Mouse (Mus musculus): ENCODE data around the gene Elovl4. TPM values are rescaled to one million over a fixed set of nuclear protein-coding genes. Genes with fewer than 3 reads are reported as not detected.

Elovl4 gene
- under 1 TPM; 0.11 to 0.21 TPM for total RNA-seq (2021)

DNA sequence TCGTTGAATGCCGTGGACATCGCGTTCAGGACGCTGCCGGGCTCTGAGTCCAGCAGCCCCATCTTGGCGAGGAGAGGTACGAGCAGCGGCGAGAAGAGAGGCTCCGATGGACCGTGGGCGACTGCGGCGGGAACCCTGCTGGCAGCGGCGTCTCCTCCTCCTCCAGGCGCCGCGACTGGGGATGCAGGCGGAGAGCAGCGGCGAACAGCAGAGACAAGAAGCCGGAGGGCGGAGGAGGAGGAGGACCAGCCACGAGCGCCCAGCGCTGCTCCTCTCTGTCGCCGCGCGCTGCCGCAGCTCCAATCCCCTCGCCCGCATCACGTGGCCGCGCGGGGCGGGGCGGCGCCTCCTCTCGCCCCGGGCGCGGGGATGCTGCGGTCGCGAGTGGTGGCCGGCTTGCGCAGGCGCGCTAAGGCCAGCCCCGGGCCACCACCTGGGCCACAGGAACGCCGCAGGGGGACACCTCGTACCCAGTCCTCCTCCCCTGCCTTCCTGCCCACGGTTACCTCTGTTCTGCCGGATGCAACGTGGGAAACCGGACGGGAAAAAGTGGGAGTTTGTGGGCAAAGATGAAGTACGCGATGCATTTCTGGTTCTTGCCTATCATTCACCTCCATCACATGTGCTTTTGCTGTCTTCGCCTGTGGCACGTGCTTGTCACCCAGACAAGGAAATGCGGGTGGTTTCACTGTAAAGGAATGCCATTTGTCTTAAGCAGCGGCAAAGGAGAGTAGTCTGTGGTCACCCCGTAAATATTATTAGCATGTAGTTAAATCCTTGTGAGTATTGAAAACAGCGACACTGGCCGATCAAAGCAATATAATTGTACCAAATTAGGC, at the start of gene Elovl4:
Gene Elovl4 (minus strand): TSS at position 301 of the 839 bp plus-strand sequence.
- peak; percentile 14 for DNase-seq (ENCODE audit: low spot score)
- intact Hi-C loops (cut with DNase I) = no loop called here

DNA sequence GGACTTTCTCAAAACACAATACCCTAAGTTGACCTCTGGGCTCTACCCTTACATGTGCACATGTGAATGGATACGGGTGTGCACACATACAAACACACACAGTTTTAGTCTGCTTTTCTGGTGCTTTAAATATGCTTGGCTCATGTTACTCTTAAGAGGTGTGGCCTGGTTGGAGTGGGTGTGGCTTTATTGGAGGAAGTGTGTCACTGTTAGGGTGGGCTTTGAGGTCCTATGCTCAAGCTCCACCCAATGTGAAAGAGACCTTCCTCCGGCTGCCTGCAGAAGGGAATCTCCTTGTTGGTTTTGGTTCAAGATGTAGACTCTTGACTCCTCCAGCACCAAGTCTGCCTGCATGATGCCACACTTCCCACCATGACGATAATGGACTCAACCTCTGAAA, 46.4 kb upstream of the Elovl4 start:
- no peak for DNase-seq (ENCODE audit: low spot score)
- intact Hi-C loops (cut with DNase I) = no loop called here

DNA sequence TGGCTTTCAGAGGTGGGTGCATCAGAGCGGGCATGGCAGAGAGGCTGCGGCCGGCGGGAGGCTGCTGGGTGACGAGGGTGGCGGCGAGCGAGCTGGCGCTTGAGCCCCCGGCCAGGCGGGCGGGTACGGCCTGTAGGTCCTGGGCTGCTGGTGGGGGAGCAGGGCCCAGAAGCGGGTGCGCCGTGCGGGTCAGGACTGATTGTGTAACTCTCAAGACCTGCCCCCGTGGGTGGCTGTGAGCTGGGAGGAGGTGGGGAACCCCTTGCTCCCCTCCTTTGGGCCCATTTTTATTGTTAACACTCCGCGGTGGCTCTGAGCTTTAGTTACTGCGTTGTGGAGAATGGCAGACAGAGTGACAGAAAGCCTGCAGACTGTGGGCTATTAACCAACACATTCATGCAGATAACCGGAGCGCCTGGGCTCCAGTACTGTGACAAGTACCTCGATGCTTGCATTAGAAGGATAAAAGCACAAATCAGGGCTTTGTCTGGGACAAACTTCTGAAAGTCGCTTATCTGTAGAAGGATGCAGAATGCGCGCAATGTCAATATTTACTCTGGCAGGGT, 28.8 kb upstream of the Elovl4 start:
- no peak for DNase-seq (ENCODE audit: low spot score)
- intact Hi-C loops (cut with DNase I) = no loop called here

DNA sequence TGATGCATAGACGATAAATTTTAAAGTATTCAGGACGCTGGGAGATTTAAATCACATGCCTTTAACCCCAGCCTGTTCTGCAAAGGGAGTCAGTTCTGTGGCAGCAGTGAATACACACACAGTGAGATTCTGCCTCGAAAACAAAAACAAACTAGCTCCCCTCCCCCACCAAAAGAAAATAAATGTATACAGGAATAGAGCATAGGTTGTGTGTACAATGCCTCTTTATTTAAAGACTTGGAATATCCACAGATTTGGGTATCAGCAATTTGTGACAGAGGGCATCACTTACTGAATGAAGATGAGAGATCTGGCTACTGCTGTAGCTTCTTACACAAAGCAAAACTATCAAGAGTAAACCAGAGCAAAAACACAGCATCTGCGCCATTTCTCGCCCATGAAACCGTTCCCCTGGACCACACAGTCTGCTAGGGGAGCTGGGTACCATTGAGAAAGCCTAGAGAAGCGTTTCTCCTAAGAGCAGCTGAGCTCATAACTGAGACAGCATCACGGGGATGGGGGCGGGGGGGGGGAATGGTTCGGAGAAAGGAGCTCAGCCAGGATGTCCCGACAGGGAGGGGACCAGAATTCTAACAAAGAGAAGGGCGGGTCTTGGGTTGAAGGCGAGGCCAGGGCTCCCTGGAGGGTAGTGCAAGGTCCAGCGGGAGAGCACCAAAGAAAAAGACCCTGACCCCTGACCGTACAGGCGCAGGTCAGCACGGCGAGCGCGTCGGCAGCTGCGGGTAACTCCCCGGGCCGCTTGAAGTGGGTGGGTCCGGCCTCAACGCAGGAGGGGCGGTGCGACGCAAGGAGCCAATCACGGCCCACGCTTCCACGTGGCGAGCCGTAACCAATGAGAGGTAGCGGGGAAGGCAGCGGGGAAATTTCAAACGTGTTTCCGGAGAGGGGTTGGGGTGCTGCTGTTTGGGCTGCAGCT, 28.0 kb upstream of the Elovl4 start, which contains the start of gene Ttk:
Gene Ttk (plus strand): TSS at position 879 of the 937 bp plus-strand sequence.
- DNase-seq (ENCODE audit: low spot score) = peak; percentile 81
- intact Hi-C loops (cut with DNase I) = no loop called here

DNA sequence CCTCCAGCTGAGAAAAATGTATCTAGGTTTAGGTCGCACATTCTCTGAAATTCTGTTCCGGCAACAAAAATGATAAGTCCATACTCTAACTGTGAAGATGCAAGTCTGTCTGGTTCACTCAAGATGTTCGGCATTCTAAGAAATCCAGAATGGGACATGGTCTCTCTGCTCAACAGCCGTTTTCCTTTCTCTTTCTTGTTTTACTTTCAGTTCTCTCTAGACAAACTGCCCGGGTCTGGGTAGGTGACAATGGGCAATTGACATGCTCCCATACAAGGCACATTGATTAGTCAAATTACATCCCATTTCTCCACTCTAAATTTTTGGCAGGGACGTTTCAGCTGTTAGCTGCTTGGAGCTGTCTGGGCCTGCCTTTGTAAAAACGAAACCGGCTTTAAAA, 25.1 kb upstream of the Elovl4 start:
- intact Hi-C loops (cut with DNase I) = no loop called here
- no peak for DNase-seq (ENCODE audit: low spot score)

DNA sequence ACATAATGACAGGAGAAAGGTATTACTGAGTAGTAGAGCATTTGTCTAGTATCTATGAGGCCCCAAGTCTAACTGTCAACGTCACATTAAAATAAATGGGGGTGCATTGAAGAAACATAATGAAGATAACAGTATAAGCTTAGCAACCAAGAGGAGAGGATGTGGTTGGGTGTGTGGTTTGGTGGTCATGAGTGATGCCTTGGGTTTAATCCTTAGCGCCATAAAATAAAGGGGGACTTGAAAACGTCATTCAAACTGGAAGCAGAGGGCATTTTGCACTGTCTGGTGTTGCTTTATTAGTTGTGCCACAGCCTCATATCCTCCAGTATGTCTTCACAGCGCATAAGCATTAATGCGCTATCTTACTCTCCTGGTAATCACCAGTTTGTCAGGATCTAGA, 23.8 kb upstream of the Elovl4 start:
- intact Hi-C loops (cut with DNase I) = no loop called here
- DNase-seq (ENCODE audit: low spot score) = no peak

DNA sequence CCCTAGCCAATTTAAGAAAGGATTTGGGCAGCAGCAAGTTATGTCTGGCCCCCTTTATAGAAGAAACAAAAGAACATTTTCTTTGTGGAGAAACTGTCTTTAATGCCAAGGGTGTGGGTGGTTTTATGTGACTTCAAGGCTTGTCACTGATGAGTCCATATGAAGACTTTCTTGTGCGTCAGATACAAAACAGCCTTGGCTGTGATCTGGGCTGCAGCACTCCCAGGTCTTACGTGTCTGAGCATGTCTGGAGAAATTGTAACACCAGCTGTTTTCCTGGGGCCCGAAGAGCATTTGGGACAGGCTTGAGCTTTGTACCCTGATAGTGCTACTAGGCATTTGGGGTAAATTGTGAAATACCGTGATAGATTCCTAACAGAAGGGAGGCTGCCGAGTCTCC, 16.8 kb upstream of the Elovl4 start:
- no peak for DNase-seq (ENCODE audit: low spot score)
- intact Hi-C loops (cut with DNase I) = no loop called here

DNA sequence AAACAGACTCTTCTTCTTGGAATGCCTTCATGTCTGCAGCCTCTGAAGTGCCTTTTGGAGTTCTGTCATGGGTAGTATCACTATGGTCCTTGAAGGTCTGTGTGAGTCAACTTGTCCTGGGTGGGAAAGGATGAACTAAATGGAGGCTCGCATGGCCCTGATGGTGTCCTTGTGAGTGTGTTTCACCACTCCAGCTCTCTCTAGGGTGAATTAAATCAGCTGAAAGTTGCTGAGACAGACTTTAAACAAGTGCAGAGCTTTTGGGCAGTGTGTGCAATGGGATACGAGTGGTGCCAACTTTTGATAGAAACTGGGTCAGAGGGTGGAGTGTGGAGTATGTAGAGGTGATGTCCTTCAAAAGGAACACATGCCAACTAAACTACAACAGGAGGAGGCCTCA, 14.9 kb upstream of the Elovl4 start:
- intact Hi-C loops (cut with DNase I) = no loop called here
- DNase-seq (ENCODE audit: low spot score) = no peak

DNA sequence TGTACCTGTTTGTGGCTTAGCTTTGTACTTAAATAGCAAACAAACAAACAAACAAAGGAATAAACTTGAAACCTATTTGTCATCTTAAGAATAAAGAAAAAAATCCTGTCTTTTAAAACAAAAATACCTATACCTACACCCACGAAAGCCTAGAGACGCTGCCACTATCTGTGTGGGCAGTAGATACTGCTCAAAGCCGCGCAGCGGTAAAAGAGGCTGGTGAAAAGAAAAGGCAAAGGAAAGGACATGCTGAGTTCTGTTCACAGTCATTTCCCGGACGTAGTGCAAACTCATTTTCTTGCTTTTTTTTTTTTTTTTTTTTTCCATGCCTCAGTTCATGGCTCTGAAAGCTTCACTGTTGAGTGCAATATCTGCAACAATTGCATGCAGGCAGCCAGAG, 13.1 kb upstream of the Elovl4 start:
- DNase-seq (ENCODE audit: low spot score) = no peak
- intact Hi-C loops (cut with DNase I) = no loop called here

DNA sequence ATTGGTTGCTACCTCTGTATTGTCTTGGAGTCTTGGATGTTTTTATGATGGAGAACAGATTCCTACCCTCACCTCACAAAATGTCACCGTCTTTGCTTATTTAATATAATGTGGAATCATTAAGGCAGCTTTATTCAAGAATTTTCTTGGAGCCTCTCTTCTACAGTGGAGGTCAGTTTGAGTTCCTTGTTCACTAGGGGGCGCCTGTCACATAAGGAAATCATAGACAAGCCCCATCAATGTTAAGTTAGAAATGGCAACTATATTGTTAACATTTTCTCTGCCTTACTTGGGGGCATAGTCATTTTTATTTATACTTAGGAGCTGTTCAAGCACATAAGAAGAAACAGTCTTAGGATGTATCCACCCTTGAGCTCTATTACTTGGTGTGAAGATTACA, 1.5 kb upstream of the Elovl4 start:
- intact Hi-C loops (cut with DNase I) = loop anchor here (1.0 kb wide), 1 partner anchor 98 kb away; no protein-coding TSS in a partner anchor
- DNase-seq (ENCODE audit: low spot score) = no peak

DNA sequence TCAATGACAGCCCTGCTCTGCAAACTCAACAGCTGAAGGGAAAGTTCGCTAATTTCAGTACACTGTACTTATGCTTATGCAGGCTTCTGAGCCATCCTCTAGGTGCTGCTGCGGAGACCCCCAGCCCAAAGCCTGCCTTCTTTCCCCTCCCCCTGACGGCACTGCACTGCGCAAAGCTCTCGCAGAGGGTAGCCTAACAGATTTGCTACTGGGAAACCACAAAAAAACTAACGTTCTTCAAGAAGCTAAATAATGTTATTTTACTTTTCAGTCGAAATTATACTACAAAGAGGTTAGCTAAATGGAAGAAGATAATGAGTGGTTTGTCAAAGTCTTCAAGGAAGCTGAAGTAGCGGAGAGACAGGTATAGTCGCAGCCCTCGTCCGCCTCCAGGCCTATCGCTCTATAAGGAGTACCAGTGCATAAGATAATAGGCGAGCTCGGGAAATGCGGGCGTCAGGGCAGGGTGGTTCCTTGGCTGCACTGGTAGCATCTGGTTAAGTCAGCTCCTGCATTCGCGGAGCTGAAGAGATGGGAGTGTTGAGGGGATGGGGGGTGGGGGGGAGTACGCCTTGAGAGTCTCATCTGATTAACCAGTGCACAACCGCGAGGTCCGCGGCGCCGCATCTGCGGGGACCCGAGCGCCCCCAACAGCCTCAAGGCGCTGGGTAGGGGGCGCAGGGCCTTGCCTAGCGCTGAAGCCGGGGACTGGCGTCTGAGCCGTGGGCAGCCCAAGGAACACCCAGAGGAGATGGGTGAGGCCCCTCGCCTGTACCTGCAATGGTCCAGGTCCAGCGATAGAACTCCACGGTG, 707 bp downstream of the Elovl4 start:
- intact Hi-C loops (cut with DNase I) = no loop called here

DNA sequence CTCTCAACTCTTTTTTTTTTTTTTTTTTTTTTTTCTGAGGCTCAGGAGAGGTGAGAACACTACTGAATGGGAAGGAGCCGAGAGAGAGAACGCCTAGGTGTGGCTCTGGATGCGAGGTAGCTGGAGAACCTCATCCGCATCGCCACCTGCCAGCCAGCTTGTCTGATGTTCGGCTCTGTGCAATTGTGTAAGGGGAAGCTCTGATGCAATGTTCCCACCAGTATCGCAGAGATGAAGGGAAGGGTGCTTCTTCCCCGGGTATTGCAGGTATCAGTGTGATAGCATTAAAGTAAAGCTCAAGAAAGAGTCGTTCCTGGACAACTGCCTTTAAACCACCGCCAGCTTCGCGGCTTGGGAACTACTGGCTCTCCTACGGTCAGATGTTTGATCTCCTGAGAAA, 1.7 kb downstream of the Elovl4 start:
- intact Hi-C loops (cut with DNase I) = no loop called here
- DNase-seq (ENCODE audit: low spot score) = no peak

More for the DNA sequence above, 707 bp downstream of the Elovl4 start:
- DNase-seq (ENCODE audit: low spot score) = no peak

DNA sequence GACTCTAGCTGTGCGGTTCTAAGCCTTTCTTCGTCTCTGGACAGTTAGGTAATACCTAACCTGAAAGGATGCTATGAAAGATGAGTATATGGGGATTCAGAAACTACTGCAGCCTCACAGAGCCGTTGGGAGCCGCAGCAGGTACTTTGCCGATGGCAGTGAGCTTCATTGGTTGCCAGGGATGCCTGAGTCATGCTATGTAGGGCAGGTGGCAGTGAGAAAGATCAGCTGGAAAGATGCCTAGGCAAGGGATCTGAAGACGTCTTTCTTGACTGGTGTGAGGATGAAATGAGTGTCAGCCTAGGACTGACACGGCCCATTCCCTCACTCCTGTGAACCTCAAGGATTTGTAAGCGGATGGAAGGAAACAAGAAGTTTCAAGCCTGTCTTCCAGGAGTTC, 8.2 kb downstream of the Elovl4 start:
- intact Hi-C loops (cut with DNase I) = no loop called here
- no peak for DNase-seq (ENCODE audit: low spot score)

DNA sequence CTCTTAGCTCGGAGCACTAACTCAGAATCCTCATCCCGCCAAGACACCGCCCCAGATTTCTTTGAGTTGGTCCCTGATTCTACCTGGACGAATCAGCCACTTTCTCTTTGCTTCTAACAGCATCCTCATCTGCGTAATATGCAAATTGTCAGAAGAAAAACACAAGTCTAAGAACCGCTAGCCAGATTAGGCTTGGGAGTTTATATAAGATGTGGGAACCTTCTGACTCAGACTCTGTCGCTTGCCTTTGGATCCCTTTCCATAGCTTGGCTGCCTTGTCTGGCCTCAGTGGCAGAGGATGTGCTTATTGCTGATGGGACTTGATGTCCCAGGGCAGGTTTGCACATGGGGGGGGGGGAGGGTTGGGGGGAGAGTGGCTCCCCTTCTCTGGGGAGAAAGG, 9.2 kb downstream of the Elovl4 start:
- intact Hi-C loops (cut with DNase I) = no loop called here
- no peak for DNase-seq (ENCODE audit: low spot score)

DNA sequence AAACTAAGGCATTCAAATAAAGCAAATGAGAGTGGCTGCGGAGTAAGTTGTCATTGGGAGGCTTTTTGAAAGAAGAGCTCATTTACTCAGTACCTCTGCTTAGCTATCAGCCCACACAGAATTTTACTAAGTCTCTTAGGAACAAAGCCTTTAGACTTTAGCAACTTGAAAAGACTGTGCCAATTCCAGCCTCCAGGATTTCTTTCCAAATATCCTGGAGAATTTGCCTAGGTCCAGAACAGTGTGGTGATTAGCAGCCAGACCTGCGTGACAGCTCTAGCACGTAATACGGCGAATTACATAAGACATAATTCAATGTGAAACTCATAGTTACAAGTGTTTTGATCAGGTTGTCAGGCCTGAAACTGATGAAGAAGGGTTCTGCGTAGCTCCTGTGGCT, 16.8 kb downstream of the Elovl4 start:
- intact Hi-C loops (cut with DNase I) = no loop called here
- no peak for DNase-seq (ENCODE audit: low spot score)

DNA sequence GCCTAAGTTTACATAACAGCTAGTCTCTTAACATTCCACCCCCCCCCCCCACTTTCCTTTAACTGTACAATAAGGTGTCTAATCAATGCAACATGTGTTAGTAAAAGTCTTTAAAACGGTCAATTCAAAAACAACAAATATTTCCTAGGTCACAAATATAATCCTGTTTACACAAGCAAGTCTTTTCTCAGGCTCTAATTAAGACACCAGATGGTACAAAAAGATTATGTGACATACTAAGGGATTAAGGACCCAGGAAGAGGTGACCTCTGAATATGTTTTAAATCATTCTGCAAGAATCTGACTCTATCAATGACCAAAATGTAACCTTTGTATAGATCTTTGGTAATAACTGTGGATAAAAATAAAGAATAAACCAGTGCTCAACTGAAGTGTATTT, 20.6 kb downstream of the Elovl4 start:
- no peak for DNase-seq (ENCODE audit: low spot score)
- intact Hi-C loops (cut with DNase I) = no loop called here

DNA sequence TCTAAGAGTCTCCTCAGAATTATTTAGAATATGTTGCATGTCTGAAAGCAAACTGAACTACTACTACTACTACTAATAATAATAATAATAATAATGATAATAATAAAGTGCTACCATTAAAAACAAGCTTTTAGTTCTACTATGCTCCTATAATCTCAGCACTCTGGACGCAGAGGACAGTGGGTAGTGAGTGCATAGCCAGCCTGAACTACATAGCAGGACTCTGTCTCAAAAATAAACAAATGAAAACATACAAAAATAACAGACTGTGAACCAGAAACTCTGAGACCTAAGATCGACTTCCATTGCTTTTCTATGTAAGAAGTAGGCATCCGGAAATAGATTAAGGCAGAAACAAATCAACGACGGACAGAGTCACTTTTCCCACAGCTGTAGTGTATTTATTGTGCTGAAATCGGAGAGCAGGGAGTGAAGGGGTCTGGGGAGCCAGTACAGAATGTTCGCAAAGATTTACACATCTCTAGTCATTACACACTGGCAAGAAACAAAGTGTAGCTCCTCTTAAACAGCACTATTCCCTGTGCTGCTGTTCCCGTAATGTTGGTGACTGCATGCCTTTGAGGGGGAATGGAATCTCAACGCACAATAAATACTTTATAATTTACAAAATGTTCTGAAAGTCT, 27.6 kb downstream of the Elovl4 start:
- intact Hi-C loops (cut with DNase I) = no loop called here
- no peak for DNase-seq (ENCODE audit: low spot score)

DNA sequence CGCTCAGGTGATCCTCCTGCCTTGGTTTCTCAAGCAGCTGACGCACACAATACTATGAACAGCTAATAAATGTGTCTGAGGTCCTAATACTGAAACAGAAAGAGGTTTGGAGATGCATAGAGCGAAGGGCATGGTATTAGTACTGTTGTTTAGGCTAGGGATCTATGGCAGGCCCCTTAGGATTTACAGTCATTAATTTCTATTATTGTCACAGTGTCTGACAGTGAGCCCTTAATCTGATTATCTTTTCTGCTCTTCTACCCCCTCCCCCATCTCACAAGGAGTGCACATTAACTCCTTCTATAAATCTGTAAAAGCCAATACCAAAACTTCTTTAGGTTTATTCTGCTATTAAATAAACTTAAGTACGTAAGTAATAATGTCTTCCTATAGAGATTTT, 44.8 kb downstream of the Elovl4 start:
- DNase-seq (ENCODE audit: low spot score) = no peak
- intact Hi-C loops (cut with DNase I) = no loop called here

DNA sequence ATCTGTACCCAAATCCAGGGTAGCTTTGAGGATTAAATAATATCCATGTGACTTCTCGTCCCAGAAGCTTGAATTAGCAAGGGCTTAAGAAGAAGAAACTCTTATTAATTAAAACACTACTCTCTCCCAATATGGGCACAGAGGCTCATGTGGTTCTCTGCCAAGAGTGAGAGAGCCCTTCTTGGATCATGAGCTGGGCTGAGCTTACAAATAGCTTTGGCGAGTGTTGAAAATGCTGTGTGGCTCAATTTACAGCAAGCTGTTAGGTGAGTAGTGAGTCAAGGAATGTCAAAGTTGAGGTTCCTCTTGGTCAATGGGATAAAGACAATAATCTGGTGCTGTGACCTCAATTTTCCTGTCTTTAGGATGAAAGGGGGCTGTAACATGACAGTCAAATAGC, 74.2 kb downstream of the Elovl4 start:
- intact Hi-C loops (cut with DNase I) = no loop called here

More for the DNA sequence above, 74.2 kb downstream of the Elovl4 start:
- DNase-seq (ENCODE audit: low spot score) = no peak

Data from heart, postnatal 25 days (tissue).